Mouse (Mus musculus) testis, postnatal 10 days (tissue): ENCODE measurements at regions not wholly inside any gene's neighbourhood (a gene's known extent, or its start where the extent isn't known, plus 50 kb on each side); places are given as distances from the start of the nearest gene placed in this dataset.

Experiments
- DNase-seq: peaks from one replicate; pipeline ENCODE4 v3.0.0; 2021; ENCODE audit warnings: low spot score

DNA sequence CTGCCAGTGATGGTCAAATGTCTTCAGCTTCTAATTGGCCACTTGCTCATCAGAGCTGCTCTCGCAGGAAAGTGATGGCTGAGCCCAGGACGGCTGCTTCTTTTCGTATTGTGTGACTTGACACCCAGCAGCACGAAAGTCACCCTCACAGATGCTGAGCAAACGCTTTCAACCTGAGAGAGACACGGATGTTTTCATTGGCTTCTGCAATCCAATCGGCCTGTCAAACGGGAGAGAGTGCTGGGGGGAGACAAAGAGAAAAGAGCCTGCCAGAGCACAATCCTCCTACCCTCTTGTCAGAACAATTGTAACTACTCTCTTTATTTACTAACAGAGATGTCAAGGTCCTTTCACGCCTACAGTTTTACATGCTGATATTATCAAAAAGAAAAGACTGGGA, 289.9 kb downstream of the Nsun3 start:
- DNase-seq = no peak

GRCm38 (mm10) chr16:62470133-62470532, 316.5 kb downstream of the Nsun3 start:
- DNase-seq = no peak

GRCm38 (mm10) chr16:62469286-62469685, 317.3 kb downstream of the Nsun3 start:
- no peak for DNase-seq

- DNase-seq = no peak
Measured at GRCm38 (mm10) chr16:62468846-62469245, 317.8 kb downstream of the Nsun3 start.

GRCm38 (mm10) chr16:62459949-62460551, 326.6 kb downstream of the Nsun3 start:
- no peak for DNase-seq

DNA sequence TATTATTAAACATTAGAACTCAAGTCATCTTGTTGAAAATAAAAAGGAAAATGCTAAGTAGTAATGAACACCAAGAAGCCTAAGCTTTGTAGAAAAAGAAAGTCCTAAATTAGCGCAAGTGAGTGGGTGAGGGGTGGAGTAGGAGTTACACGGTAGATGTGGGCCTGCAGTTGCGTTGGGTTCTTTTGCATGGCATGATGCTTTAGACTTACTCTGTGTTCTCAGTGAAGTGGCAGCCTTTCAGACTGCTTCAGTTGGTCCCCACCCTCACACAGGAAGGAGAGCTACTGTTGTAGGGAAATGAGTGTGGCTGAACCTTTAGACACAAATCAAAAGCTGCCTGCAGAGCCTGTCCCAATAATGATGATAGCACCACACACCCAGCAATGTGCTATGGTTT, 336.9 kb downstream of the Nsun3 start:
- DNase-seq = no peak

- DNase-seq = no peak
Measured at GRCm38 (mm10) chr16:62447380-62447779, 339.2 kb downstream of the Nsun3 start.

GRCm38 (mm10) chr16:62441197-62441596, 345.4 kb downstream of the Nsun3 start:
- no peak for DNase-seq

- DNase-seq = no peak
Measured at GRCm38 (mm10) chr16:62433125-62433524, 353.5 kb downstream of the Nsun3 start.

DNA sequence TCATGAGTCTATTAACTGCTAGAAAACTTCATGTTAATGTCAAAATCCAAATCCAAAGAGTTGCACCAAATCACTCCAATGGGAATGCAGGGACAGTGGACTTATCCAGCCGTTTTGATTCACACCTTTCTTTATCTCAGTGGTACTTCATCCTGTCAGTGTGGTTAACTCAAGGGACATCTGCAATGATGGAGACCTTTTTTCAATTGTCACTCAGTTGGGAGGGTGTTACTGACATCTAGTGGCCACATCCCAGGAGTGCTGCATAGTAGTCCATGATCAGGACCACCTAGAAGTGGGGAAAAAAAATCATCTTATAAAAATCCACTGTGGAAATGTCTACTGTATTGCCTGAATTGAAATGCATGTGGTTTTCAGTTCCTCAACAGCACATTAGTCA, 372.1 kb downstream of the Nsun3 start:
- DNase-seq = no peak

DNA sequence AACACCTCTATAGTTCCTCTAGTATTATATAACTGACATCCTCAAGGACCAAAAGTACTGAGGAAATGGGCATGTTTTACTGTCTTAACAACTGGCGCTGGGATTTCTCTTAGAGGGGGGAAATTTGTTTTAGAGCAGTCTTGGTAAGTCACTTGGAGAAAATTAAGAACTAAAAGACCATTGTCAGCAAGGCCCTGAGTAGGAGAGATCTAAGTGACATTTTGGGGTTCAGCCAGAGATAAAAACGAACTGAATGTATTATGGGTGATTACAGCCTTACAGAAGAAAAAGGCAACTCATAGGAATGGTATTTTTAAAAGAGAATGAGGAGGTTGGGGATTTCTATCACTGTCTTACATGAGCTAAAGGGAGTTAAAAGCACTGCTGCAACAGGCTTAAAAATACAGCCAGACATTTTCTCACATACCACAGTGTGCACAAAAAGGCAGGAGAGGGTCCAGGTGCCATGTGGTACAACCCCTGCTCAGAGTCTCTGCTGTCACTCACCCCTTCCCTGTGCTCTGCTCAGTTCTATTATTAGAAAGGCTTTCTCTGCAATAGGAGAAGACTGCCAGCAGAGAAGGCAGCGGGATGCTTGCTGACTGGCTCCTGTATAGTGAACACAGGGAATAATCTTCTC, 379.0 kb downstream of the Nsun3 start:
- DNase-seq = no peak

DNA sequence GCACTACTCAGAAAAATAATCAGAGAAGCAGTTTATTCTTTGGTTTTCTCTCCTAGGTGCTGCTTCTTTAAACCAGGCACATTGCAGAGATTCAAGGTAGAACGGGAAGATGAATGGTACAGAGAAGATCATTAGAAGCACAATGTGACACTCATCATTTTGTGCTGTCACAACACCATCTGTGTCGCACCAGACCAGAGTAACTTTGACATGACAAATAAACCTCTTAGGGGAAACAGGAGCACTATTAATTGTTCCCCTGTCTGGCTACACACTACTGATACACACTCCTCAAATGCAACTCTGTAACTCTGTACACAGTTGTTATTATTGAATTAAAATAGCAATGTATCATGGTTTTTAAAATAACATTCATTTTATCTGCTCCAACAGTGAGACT, 380.2 kb downstream of the Nsun3 start:
- DNase-seq = no peak

- no peak for DNase-seq
Measured at GRCm38 (mm10) chr16:62357279-62357678, 429.3 kb downstream of the Nsun3 start.

GRCm38 (mm10) chr16:62356349-62356748, 430.3 kb downstream of the Nsun3 start:
- no peak for DNase-seq

DNA sequence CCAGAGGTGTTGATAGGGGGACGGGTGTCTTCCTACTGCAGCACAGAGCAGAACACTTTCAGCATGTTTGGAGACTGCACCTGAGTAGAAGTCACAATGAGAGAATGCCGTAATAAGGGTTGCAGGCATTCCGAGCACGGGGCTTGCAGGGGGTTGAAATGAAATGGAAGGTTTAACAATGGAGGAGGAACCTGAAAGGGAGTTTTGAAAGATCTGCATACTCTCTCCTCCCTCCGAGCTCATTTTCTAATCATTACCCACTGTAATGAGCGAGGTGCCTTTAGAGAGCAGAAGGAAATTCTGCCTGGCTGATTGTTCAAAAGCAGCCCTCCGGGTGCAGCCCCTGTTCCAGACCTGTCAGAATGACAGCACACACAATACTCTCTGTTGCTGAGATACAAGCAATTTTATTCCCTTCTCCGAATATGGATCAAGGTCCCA, 430.8 kb downstream of the Nsun3 start:
- no peak for DNase-seq

- no peak for DNase-seq
Measured at GRCm38 (mm10) chr16:62327378-62328036, 459.1 kb downstream of the Nsun3 start.

GRCm38 (mm10) chr16:62325534-62326244, 460.9 kb downstream of the Nsun3 start:
- DNase-seq = no peak

GRCm38 (mm10) chr16:62322809-62323208, 463.8 kb downstream of the Nsun3 start:
- no peak for DNase-seq

DNA sequence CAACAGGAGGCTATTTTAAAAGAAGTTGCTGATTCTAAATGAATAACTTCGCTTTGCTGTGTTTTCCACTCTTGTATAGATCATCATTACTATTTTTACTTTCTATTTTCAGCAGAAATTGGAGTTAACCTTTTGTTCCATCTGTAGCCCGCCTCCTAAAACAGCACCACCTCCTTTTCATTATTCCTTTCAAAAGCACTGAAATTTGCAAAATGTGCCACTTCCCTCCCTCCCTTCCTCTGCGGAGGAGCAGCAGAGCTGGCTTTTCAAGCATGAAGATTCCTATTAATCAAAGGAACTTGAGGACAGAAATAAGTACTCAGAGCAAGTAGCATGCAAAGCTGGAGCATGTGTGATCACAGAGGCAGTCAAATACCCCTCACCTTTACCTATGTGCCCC, 497.7 kb downstream of the Nsun3 start:
- no peak for DNase-seq
